27 mouse cellular contexts compared by ENCODE assay signal in genomic region chr1:72036600-72036999, GRCm38 (mm10).
DNase-seq lines count a peak whose midpoint lies in the region; ATAC-seq and TF ChIP-seq lines count a peak whose summit lies in the region.
"Had no signal": no experiment of that assay in that cellular context is flagged by ENCODE, and none has a peak within 500 bp of the region (broad histone marks: within the 10 kb centered on the region; RNA-seq: fewer than 3 reads in every experiment).

No protein-coding gene starts in this region.

- no peak overlapping the region for H3K4me3 ChIP-seq in heart, embryonic 11.5 days (ENCODE audit: low read depth, low read length)
- H3K4me3 ChIP-seq in liver, embryonic 13.5 days (replicated peaks), result no peak overlapping the region
- H3K4me3 ChIP-seq in layer of hippocampus, adult 2 months, result no peak overlapping the region
- H3K4me3 ChIP-seq: embryonic facial prominence, embryonic 13.5 days; forebrain, embryonic 10.5 days; forebrain, embryonic 15.5 days; limb, embryonic 10.5 days; limb, embryonic 15.5 days; lung, embryonic 15.5 days; midbrain, embryonic 10.5 days; midbrain, embryonic 15.5 days; stomach, embryonic 15.5 days had no signal

- 23% methylated on average over 5 of the region's 5 CpGs for WGBS in heart, embryonic 11.5 days (ENCODE audit: insufficient replicate concordance)
- WGBS in liver, embryonic 13.5 days (ENCODE audit: insufficient replicate concordance), result 19% methylated on average over 5 of the region's 5 CpGs

- H3K4me2 ChIP-seq in heart, embryonic 11.5 days, result no peak overlapping the region
- no peak overlapping the region for H3K4me2 ChIP-seq in liver, embryonic 13.5 days
- H3K4me2 ChIP-seq: embryonic facial prominence, embryonic 13.5 days; forebrain, embryonic 15.5 days; hindbrain, embryonic 14.5 days; limb, embryonic 15.5 days; lung, embryonic 15.5 days; midbrain, embryonic 15.5 days; stomach, embryonic 15.5 days had no signal

- DNase-seq in heart, postnatal 36 days, result no peak
- DNase-seq in c-Kit-positive CD71-positive TER-119-negative erythroid progenitor cells, embryonic 14.5 days (ENCODE audit: low read depth), result peak; percentile 7
- peak; percentile 20 for DNase-seq in liver, embryonic 13.5 days
- DNase-seq in layer of hippocampus, adult 2 months (ENCODE audit: low spot score in 2 of 2), result no peak
- DNase-seq in cerebellum, postnatal 14 days, result no peak
- DNase-seq: adrenal gland, postnatal 14 days; cerebellum, adult 8-10 months; cerebellum, postnatal 36 days; kidney, adult 9 months; kidney, postnatal 10 days; layer of hippocampus, adult 9-11 months; right cerebral cortex, postnatal 25 days; thymus, postnatal 14 days had no signal

- no peaks in the 10 kb centered on the region for H3K27me3 ChIP-seq in heart, embryonic 11.5 days (ENCODE audit: control insufficient read depth, insufficient read depth, low read length)
- no peaks in the 10 kb centered on the region for H3K27me3 ChIP-seq in liver, embryonic 13.5 days
- H3K27me3 ChIP-seq: embryonic facial prominence, embryonic 13.5 days; forebrain, embryonic 15.5 days; limb, embryonic 15.5 days; lung, embryonic 15.5 days; midbrain, embryonic 15.5 days; Patski; stomach, embryonic 15.5 days had no signal

- H3K27ac ChIP-seq in heart, embryonic 11.5 days (ENCODE audit: low read depth, low read length), result no peak overlapping the region
- no peak overlapping the region for H3K27ac ChIP-seq in liver, embryonic 13.5 days
- H3K27ac ChIP-seq in layer of hippocampus, adult 2 months, result no peak overlapping the region
- H3K27ac ChIP-seq: forebrain, embryonic 10.5 days; forebrain, embryonic 15.5 days; hindbrain, embryonic 14.5 days; limb, embryonic 10.5 days; limb, embryonic 15.5 days; lung, embryonic 15.5 days; midbrain, embryonic 10.5 days; midbrain, embryonic 15.5 days; stomach, embryonic 15.5 days had no signal

- 0 out of 2 replicates have a peak, but pooled peaks cover 2% of the 10 kb centered on the region for H3K4me1 ChIP-seq in heart, embryonic 11.5 days (ENCODE audit: control insufficient read depth, insufficient read depth, low read length)
- H3K4me1 ChIP-seq in liver, embryonic 13.5 days (replicated peaks), result peaks cover 14% of the 10 kb centered on the region
- H3K4me1 ChIP-seq: lung, embryonic 15.5 days; midbrain, embryonic 15.5 days; stomach, embryonic 15.5 days had no signal

- TF ChIP-seq CTCF in layer of hippocampus, adult 2 months (conservative IDR thresholded peaks at IDR 0.05), result no peak

- no peak overlapping the region for H3K9ac ChIP-seq in heart, embryonic 11.5 days (ENCODE audit: low read depth, low read length)
- no peak overlapping the region for H3K9ac ChIP-seq in liver, embryonic 13.5 days
- H3K9ac ChIP-seq: embryonic facial prominence, embryonic 13.5 days; forebrain, embryonic 15.5 days; hindbrain, embryonic 14.5 days; limb, embryonic 15.5 days; lung, embryonic 15.5 days; midbrain, embryonic 15.5 days; stomach, embryonic 15.5 days had no signal

- intact Hi-C loops in heart, postnatal 36 days (cut with DNase I), result no loop called here

- H3K9me3 ChIP-seq in heart, embryonic 11.5 days (replicated peaks; ENCODE audit: control insufficient read depth, low read length), result no peaks in the 10 kb centered on the region
- H3K9me3 ChIP-seq in liver, embryonic 13.5 days (replicated peaks), result no peaks in the 10 kb centered on the region
- H3K9me3 ChIP-seq: embryonic facial prominence, embryonic 13.5 days; forebrain, embryonic 10.5 days; forebrain, embryonic 15.5 days; limb, embryonic 10.5 days; limb, embryonic 15.5 days; lung, embryonic 15.5 days; midbrain, embryonic 10.5 days; midbrain, embryonic 15.5 days; stomach, embryonic 15.5 days had no signal

- H3K36me3 ChIP-seq in heart, embryonic 11.5 days (ENCODE audit: control insufficient read depth, insufficient read depth, low read length), result no peaks in the 10 kb centered on the region
- no peaks in the 10 kb centered on the region for H3K36me3 ChIP-seq in liver, embryonic 13.5 days
- H3K36me3 ChIP-seq: embryonic facial prominence, embryonic 13.5 days; forebrain, embryonic 10.5 days; forebrain, embryonic 15.5 days; limb, embryonic 10.5 days; limb, embryonic 15.5 days; lung, embryonic 15.5 days; midbrain, embryonic 10.5 days; midbrain, embryonic 15.5 days; stomach, embryonic 15.5 days had no signal

- peak; percentile 65; the same call in 1 of the 2 replicates for ATAC-seq in heart, embryonic 11.5 days (replicated peaks; ENCODE audit: insufficient number of reproducible peaks, low FRiP score, low TSS enrichment)
- peak; percentile 92 for ATAC-seq in liver, embryonic 13.5 days (ENCODE audit: low read depth)
- peak; percentile 77 for ATAC-seq in megakaryocyte-erythroid progenitor cell, adult 5-6 weeks (replicated peaks; ENCODE audit: low FRiP score, low TSS enrichment, poor library complexity, severe bottlenecking)
- ATAC-seq: forebrain, embryonic 15.5 days; intestine, postnatal 0 days; midbrain, embryonic 15.5 days; Patski had no signal

Comparison
In these comparisons a context has a peak if more than half of its experiments do, and no peak if none do; other contexts are left out.
1. DNase-seq: peak in c-Kit-positive CD71-positive TER-119-negative erythroid progenitor cells, embryonic 14.5 days (single experiment) and liver, embryonic 13.5 days (single experiment); none in heart, postnatal 36 days (0 of 2), layer of hippocampus, adult 2 months (0 of 2) and cerebellum, postnatal 14 days (0 of 2).
2. Peak in every context shown above with its lines, with median percentiles within 50 percentile points of each other: ATAC-seq.